Mouse (Mus musculus): Measurements from ENCODE around the gene Smad3. TPM values are rescaled to one million over a fixed set of nuclear protein-coding genes. Genes with fewer than 3 reads are reported as not detected.

Gene Smad3
- total RNA-seq, 4 experiments from 2014 or later = 44.2 to 62.0 (median 46.1) TPM

DNA sequence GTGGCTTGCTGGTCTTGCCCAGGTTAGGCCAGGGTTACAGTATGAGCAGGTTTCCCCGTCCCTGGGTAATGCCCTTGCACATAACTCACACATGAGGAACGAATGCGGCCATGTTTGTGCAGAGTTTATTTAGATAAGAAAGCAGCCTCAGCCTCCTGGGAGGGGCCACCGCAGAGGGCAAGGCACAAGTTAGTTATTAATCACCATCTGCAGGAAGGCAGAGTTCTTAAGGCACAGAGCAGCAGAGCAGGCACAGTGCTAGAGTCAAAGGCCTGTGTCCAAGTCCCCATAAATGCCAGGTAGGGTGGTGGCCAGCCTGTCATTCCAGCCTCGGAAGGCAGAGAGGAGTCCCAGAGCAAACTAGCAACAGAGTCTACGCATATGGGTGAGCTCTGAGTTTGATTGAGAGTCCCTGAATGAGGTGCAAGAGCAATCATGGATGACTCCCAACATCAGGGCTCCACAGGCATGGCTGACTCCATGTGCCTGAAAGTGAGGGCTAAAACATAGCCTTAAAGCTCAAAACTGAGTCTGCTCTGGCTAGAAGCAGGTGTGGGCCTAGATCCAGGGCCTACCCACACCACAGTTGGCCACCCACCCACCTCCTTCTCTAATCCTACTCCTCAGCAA lies 17.2 kb upstream of the Smad3 start:
- DNase-seq (ENCODE audit: low spot score in 2 of 2) = no peak

DNA sequence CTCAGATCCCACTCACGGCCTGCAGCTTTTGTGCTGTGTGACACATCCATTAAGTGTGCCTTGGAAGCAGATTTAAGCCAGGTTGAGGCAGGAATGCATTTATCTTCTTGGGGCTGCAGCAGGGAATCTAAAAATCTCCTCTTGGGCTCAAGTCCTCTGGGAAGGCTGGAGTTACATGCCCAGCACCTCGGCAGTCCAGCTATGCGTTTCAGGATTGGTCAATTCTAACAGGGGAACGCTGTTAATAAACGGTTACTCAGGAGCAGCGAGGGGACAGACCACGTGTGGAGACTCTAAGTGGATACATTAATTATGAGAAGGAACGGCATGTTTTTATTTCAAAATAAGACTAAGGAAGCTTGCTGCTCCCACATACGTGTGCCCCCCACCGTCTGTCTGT lies 14.7 kb upstream of the Smad3 start:
- no peak for DNase-seq (ENCODE audit: low spot score in 2 of 2)

DNA sequence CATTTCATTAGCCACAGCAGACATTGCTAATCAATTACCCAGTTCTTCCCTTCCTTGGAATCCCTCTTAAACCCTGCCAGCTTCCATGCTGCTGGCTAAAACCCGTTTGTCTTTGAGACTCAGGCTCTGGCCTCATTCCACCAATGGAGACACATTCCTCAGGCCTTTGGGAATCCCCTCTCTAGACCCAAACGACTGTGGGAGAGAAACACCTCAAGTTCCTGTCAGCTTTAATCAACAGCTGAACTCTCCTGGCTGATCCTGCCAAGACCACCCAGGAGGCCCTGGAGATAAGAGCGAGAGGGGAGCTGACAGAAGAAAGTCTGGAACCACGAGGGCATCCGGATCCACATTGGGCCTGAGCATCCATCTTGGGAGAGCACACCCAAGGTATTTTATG lies 13.9 kb upstream of the Smad3 start:
- DNase-seq (ENCODE audit: low spot score in 2 of 2) = no peak

DNA sequence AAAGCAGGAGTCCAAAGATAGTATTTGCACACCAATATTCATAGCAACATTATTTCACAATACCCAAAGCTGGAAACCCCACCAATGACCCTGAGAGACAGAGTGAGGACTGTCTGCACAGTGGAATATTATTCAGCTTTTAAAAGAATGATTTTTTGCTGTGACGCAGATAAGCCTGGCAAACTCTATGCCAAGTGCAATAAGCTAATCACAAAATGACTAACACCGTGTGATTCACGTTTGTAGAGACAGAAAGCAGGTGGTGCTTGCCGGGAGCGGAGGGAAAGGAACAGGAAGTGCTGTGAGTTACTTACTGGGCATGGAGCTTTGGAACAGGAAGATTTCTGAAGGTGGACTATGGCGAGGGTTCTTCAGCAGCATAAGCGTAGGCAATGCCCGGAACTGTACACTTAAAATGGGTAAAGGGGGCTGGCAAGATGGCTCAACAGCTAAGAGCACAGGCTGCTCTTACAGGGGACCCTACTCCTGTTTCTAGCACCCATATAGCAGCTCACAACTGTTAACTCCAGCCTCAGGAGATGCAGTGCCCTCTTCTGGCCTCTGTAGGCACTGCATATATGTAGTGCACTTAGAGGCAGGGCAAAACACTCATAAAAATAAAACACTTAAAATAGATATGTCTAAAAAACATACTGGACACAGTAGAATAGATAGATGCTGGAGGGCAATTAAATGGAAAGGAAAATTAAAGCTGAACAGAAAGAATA lies 3.7 kb upstream of the Smad3 start:
- DNase-seq (ENCODE audit: low spot score in 2 of 2) = no peak

DNA sequence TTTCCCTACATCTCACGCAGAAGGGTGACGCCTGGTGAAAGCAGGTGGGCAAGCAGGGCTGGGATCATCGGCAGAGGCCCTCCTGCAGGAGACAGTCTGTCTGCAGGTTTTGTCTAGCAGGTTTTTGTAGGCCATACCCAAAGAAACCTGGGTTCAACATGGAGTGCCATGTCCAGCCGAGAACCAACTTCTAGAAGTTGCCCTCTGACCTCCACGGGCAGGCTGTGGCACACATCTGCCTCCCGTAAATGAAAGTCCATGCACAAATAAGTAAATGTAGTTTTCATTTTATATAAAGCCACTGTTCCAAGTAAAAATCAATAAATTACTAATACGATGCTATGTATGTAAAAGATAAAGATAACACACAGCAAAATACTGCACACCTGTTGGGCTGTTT lies 3.0 kb upstream of the Smad3 start:
- no peak for DNase-seq (ENCODE audit: low spot score in 2 of 2)

DNA sequence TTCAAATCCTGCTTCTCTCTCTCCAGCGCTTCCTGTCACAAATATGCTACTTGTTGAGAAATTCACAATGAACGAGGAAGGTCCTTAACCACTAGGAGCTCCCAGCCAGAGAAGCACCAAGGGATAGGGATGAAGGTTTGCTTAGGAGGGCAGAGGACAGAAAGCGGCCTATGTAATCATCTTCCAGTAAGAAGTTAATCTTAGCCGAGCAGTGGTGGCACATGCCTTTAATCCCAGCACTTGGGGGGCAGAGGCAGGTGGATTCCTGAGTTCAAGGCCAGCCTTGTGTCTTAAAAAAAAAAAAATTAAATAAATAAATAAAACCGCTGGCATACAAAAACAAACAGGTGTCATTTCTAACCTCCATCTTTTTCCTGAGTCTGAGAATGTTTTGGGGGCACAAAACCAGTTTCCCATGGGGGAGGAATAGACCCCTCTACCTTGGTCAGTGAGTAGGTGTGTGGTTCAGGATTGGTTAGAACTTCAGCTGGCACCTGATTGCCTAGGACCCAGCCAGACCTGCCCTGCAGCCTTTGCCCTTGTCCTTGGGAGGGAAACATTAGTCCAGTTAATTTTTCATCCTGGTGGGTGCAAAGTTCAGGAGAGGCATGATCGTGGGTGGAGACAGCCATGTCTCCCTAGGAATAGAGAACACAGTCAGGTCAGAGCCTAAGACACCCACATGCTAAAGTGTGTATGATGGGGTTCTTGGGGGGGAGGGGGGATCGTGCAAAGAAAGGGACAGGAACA lies 2.4 kb upstream of the Smad3 start:
- DNase-seq (ENCODE audit: low spot score in 2 of 2) = no peak

DNA sequence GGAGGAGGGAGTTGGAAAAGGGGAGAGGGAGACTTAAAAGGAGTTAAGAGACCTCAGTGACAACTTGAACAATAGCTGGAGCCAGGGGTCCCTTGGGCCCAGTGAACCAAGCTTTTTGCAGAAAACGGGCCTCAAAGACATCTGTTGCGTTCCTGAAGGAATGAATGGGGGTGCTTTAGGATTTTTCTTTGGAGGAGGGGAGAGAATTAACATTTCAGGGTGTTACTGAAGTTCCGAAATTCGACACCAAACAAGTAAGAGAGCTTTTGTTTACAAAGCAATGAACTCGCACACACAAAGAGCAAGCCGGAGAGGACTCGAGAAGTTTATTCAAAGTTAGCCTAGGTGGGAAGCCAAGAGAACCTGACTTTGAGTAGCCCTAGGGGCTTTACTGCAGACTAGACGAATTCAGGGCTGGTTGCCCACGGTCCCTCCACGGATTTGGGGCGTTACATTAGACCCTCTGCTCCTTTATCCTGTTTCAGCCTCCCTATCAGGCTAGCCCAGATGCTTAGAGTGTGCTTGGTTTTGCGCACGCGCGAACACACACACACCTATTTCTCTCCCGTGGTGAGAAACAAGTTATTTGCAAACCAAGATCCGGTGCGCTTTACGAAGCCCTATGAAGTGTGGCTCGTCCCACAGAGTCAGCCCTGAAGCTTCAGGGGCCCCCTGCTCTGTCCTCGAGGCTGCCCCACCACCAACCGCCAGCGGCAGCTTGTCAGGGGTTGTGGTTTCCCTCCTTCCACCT lies 1.0 kb upstream of the Smad3 start:
- no peak for DNase-seq (ENCODE audit: low spot score in 2 of 2)

DNA sequence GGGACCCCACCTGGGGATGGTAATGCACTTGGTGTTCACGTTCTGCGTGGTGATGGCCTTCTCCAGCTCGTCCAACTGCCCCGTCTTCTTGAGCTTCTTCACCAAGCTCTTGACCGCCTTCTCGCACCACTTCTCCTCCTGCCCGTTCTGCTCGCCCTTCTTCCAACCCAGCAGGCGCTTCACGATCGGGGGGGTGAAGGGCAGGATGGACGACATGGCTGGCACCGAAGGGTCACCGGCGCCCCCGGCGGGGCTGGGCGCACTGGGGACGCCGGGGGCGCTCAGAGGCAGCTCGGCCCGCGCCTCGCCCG lies 377 bp downstream of the Smad3 start:
- DNase-seq (ENCODE audit: low spot score in 2 of 2) = no peak

DNA sequence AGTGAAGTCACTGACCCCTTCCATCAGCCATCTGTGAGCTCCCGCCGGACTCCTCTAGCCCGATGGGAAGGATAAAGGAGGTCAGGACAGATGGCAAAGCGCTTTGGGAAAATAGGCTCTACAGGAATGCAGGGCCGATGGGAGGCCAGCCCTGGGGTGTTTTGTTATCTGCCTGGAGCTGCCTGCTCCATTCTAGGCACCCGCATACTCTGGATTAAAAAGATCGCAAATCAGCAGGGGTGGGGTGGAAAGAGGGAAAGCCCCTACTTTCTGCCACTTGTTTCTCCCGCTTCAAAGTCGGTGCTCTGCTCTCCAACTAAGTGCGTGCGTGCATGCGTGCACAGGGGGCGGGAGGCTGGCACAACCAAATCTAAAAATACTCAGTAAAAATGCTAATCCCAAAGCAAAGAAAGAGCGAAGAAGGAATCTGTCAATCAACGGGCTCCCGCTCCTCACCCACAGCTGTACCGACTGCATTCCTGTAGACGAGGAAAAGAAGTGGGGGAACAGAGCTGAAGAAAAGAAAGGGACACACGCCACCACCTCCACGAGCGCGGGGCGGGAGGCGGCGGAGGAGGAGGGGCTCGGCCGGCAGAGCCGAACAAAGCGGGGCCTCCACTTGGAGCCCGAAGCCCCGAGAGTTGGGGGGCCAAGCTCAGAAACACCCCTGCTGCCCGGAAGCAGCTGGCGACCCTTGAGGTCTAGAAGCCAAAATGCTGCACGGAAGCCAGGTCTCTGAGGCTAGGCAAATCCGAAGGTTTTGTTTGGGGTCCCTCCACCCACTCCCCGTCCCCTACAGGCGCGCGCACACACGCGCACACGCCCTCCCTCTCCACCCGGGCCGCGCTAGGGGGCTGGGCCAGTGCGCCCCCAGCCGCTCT lies 973 bp downstream of the Smad3 start:
- no peak for DNase-seq (ENCODE audit: low spot score in 2 of 2)

DNA sequence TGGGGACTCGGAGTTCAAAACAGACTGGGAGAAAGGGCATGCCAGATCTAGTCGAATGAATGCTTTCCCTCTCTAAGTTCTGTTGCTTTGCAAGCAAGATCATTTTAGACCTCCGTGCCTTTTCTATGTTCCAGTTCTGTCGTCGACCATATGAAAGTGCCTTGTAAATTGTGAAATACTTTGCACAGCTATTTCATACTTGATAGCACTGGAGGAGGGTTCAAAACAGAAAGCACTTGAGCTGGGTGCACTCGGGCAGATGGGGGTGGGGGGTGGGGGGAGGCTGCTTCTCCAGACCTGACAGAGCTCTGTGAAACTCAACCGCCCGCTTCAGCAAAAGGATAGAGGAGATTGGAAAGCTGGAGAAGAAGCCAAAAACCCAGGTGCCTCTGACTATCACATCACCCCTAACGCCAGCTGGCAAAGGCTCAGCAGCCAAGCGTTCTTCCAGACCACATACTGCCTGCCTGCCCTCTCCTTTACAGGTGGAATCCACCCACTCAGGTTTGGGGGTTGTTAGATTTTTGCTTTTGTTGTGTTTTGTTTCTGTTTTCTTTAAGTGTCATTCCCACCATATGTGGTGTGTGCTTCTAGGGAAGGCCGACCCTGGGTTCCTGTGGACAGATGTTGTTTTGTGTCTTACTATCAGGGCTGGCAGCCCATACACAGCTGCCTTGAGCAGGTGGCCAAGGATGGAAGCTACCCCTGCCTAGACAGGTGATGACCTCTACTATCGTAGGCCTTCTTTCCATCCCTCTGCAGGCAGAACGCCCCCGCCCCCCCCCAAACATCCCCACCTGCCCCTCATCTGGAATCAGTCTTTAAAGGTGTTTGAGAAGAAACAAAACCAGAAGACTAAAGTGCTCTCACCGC lies 1.9 kb downstream of the Smad3 start:
- DNase-seq (ENCODE audit: low spot score in 2 of 2) = no peak

DNA sequence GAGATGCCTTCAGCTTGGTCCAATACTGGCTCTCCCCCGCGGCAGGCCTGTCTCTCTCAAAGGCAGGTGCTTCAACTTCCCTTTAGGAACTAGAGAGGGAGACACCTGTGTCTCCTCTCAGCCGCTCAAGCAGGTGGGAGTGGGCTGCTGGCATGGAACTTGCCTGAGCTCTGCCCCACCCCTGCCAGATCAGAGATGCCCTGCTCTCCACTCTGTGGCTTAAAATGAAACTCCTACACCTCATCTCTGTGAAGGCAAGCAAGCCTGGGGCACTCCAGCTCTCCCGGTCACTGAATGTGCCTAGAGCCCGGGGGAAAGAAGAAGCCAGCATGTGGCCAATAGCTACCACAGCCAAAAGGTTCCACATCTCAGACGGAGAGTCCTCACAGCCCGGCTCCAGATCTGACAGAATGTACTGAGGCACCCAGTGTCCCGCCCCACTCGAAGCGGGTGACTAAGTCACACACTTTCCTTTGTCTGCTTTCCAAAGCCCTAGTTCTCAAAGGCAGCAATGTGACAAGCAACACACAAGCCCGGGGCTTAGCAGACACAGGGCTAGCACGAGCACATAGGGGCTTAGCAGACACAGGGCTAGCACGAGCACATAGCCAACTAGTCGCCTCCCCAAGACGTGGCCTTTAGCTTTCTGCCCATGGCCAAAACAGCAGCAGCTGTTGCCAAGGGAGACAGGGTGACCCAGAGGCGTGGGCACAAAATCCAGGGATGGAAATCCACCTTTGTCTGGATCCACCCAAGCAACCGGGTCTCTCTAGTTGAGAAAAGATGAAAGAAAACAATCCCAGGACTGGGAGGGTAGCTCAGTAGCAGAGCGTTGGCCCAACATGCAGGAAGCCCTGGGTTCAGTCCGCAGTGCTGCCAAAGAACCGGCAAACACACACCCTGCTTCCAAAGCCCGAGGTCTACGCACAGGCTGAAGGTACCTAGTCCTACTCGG lies 3.0 kb downstream of the Smad3 start:
- no peak for DNase-seq (ENCODE audit: low spot score in 2 of 2)

DNA sequence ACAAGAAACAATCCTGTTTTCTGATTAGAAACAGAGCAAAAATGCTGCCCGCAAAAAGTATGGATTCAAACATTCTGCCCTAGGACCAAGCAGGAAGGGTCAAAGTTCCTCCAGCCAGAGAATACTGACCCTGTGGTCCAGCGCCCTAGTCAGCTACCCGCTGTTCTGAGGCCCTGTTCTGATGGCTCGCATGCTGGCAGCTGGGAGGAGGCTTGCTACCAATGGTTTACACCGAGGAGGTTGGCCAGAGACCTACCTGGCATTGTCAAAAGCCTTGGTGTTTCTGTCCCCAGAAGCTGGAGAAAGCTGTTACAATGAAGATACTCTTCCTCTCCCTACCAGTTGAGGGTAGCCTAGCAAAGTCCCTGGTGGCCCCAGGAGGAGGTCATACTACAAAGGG lies 3.8 kb downstream of the Smad3 start:
- no peak for DNase-seq (ENCODE audit: low spot score in 2 of 2)

DNA sequence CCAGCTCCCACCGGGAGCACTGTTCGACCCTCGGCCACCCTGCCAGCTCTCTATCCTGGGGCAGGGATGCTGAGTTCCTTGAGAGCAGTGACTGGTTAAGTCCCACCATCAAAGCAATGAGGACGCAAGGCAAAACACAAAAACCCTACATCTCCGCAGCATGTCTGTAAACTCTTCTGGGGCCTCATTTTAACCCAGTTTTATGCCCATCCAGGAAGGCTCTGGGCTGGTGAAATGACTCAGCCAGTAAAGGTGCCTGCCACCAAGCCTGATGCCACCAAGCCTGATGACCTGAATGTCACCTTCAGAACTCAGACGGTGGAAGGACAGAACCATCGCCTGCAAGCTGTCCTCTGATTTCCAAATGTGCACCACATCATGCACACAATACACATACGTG lies 4.4 kb downstream of the Smad3 start:
- no peak for DNase-seq (ENCODE audit: low spot score in 2 of 2)

DNA sequence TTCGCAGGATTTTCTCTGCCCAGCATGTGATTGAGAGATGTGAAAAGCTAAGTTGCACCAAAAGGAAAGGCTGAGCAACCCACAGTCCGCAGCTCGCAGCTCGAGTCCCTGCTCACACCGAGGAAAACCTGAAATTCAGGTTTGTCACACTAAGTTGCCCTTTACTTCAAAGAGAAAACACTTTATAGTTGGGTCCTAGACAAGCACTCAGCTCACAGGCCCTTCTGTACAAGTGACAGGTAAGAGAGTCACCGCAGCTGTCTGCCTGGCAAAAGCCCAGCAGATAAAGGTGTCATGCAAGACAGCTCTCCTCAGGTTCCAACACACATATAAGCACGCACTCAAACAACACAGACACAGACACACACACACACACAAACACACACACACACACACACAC lies 5.2 kb downstream of the Smad3 start:
- no peak for DNase-seq (ENCODE audit: low spot score in 2 of 2)

DNA sequence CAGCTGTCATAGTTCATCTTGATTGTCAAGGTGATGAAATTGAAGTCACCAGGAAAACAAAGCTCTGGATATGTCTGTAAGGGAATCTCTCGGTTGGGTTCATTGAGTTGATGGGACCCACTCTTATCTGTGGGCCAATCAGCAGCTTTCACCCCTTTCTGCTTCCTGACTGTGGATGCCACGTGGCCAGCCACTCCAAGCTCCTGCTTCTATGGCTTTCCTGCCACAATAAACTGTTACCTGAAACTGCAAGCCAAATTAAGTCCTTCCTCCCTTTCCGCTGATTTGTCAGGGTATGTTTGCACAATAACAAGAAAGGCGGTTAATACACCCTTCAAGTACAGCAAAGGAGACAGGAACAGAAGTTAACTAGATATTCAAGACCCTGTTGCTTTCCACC lies 6.5 kb downstream of the Smad3 start:
- no peak for DNase-seq (ENCODE audit: low spot score in 2 of 2)

DNA sequence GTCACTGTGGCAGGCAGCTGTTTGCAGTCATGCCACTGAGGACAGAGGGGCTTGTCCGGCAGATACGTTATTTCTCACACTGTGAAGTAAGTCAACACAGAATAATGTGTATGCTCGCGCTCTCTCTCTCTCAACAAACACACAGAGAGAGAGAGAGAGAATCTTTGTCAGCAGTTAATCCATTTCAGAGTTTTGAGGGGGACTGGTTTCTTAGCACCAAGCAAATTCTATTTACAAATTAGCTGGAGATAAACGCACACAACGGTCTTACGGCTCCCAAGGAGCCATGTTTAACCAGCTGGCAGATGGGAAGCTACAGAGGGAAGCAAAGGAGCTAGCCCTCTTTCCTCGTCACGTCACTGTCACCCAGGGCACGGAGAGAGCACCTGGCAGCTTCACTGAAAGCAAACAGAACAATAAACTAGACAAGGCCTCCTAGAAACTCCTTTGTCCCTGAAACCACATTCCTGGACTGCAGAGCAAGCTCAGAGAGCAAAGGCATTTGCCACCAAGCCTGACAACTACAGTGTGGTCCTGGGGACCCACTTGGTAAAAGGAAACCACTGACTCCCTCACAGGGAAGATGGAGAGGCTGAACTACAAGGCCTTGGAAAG lies 7.3 kb downstream of the Smad3 start:
- no peak for DNase-seq (ENCODE audit: low spot score in 2 of 2)

DNA sequence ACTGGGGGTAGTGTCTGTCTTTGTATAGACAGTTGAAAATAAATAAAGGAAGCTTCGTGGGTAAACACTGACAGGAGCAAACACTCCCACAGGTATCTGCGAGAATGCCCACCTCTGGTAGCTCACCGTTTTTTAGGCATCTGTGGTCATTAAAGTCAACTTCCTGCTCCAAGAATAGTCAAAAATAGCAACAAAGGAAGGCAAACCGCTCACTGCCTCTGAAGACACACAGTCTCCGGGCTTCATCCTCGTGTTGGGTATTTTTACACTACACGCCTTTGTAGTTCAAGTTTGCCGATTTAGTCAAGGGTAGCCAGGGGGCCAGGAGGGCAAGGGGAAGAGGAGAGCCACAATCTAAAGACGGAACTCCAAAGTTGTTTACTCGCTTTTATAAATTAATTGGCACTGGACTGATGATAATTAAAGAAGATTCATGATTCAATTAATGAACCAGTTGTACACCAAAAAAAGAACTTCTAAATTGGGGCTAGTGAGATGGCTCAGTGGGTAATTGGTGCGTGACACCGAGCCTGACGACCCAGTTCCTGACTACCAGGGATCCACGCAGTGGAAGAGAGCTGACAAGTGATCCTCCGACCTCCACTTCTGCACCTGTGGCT lies 8.4 kb downstream of the Smad3 start:
- no peak for DNase-seq (ENCODE audit: low spot score in 2 of 2)

DNA sequence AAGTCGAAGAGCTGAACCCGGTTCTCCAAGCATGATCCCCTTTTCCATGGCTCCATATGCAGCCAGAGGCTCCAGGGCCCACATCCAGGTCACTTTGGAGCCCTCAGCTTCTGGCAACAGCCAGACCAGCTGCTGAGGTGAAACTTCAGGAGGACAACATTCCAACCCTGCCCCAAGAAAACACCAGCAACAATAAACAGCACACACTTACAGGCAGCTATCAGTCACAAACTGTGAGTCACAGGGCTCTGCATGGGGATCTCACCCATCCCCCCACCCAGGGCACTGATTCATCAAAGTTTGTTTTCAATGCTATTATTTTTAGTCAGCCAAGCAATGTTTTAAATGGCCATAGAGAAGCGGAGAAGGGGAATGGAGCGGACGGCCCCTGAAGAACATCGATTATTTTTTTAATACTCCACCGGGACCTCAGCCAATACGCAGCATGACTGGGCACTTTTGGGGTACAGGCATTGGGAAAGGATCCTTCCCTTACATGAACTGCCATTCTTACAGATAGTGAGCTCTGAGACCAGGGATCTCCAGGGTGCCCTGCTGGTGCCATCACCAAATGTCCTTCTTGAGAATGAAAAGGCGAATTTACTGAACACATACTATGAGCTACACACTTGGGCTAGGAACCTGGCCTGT lies 10.0 kb downstream of the Smad3 start:
- DNase-seq (ENCODE audit: low spot score in 2 of 2) = no peak
